Mouse (Mus musculus) myocyte (in vitro differentiated cells): Measurements from ENCODE around the gene Cd9.

Experiments
- MAX ChIP-seq: IDR thresholded peaks from one replicate; pipeline ENCODE4 v1.6.1; 2011; ENCODE audit warnings: low read depth, mild to moderate bottlenecking, control low read depth
- MYOD1 ChIP-seq, 3 experiments: IDR thresholded peaks; one replicate each; pipeline ENCODE4 v1.6.1; 2011; ENCODE audit warnings: control low read depth in 2 of 3, low read depth in 2 of 3, mild to moderate bottlenecking in 2 of 3, moderate library complexity in 1 of 3; ENCODE audit not compliant: insufficient read length in 2 of 3, control insufficient read depth in 1 of 3
- POLR2A ChIP-seq: IDR thresholded peaks from one replicate; pipeline ENCODE4 v1.6.1; 2011; ENCODE audit warnings: low read depth, mild to moderate bottlenecking, control low read depth, moderate library complexity; ENCODE audit not compliant: insufficient read length
- POLR2AphosphoS2 ChIP-seq: IDR thresholded peaks from one replicate; pipeline ENCODE4 v1.6.1; 2011; ENCODE audit warnings: low read depth, control low read depth; ENCODE audit not compliant: insufficient read length
- SRF ChIP-seq: IDR thresholded peaks from one replicate; pipeline ENCODE4 v1.6.1; 2011; ENCODE audit warnings: low read depth; ENCODE audit not compliant: control insufficient read depth, insufficient read length
- TCF12 ChIP-seq: IDR thresholded peaks from one replicate; pipeline ENCODE4 v1.6.1; 2011; ENCODE audit warnings: mild to moderate bottlenecking, control low read depth; ENCODE audit not compliant: poor library complexity, insufficient read depth, severe bottlenecking
- TCF3 ChIP-seq: IDR thresholded peaks from one replicate; pipeline ENCODE4 v1.6.1; 2011; ENCODE audit warnings: low read depth, control low read depth; ENCODE audit not compliant: insufficient read length
- USF1 ChIP-seq: IDR thresholded peaks from one replicate; pipeline ENCODE4 v1.6.1; 2011; ENCODE audit warnings: low read depth, mild to moderate bottlenecking, control low read depth, moderate library complexity

DNA sequence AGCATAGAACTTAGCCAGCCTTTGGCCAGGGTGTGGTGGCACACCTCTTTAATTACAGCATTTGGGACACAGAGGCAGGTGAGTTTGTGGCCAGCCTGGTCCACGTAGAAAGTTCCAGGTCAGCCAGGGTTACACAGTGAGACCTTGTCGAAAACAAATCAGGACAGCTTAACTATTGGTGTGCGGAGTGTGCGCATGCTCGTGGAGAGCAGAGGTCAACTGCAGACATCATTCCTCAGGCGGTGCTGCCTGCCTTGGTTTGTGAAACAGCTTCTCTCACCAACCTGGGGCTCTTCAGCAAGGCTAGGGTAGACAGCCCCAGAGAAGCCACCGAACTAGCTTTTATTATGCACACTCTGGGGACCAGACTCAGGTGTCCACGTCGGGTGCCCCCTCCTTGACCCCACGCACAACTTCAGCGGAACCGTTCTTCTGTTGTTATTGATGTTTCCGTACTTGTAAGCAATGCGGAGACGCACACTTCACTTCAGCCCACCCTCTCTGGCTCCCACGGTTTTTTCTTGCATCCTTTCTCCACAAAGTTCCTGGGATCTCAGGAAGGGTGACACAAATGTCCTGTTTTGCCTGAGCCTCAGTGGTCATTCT, 74.0 kb downstream of the Cd9 start:
- TF ChIP-seq POLR2A (no peak), USF1 (no peak), POLR2AphosphoS2 (no peak), MAX (no peak), MYOD1 (IDR thresholded peaks at IDR 0.05; ENCODE audit: control insufficient read depth in 1 of 3, insufficient read length in 2 of 3, low read depth in 2 of 3) (no peak), TCF12 (no peak), SRF (no peak), TCF3 (no peak)
